Mouse (Mus musculus) limb, embryonic 14.5 days (tissue): ENCODE results near the gene Ankdd1a. TPM values are rescaled to one million over a fixed set of nuclear protein-coding genes. Genes with fewer than 3 reads are reported as not detected.
A peak's percentile ranks its signal among the peaks of the same experiment; 100 is the strongest.

Source experiments
- ATAC-seq: fragments of 200-750 bp; cut with Nextera tagmentation; 2 replicates; pipeline ENCODE4 v1.8.0; 2017; ENCODE audit warnings: low read depth, moderate number of reproducible peaks, moderate TSS enrichment; ENCODE audit not compliant: low FRiP score
- DNase-seq: peaks from one replicate; pipeline ENCODE4 v3.0.0-alpha.2; 2015; ENCODE audit warnings: low spot score
- H3K27ac ChIP-seq: fragments of 300-500 bp; sonication (generic); replicated peaks from 2 replicates; pipeline ENCODE4 v1.5.1; 2014; ENCODE audit warnings: low read depth, mild to moderate bottlenecking, low read length, moderate library complexity, mixed read lengths
- H3K27me3 ChIP-seq: fragments of 300-500 bp; sonication (generic); 2 replicates; pipeline ENCODE4 v1.6.1; 2014; ENCODE audit warnings: low read length, mixed read lengths; ENCODE audit not compliant: control insufficient read depth, insufficient read depth
- H3K36me3 ChIP-seq: fragments of 300-500 bp; sonication (generic); 2 replicates; pipeline ENCODE4 v1.6.1; 2014; ENCODE audit warnings: mild to moderate bottlenecking, low read length, moderate library complexity, mixed read lengths; ENCODE audit not compliant: control insufficient read depth, insufficient read depth
- H3K4me1 ChIP-seq: fragments of 300-500 bp; sonication (generic); 2 replicates; pipeline ENCODE4 v1.6.1; 2014; ENCODE audit warnings: antibody characterized with exemption, low read length, mixed read lengths; ENCODE audit not compliant: control insufficient read depth, insufficient read depth
- H3K4me2 ChIP-seq: fragments of 300-500 bp; sonication (generic); replicated peaks from 2 replicates; pipeline ENCODE4 v1.6.1; 2014; ENCODE audit warnings: low read depth, mild to moderate bottlenecking, low read length, moderate library complexity; ENCODE audit not compliant: severe bottlenecking
- H3K4me3 ChIP-seq: fragments of 300-500 bp; sonication (generic); replicated peaks from 2 replicates; pipeline ENCODE4 v1.5.1; 2014; ENCODE audit warnings: low read length
- H3K9ac ChIP-seq: fragments of 300-500 bp; sonication (generic); 2 replicates; pipeline ENCODE4 v1.6.1; 2014; ENCODE audit warnings: mild to moderate bottlenecking, low read depth, low read length, moderate library complexity; ENCODE audit not compliant: severe bottlenecking
- H3K9me3 ChIP-seq: fragments of 300-500 bp; sonication (generic); 2 replicates; pipeline ENCODE4 v1.6.1; 2016; ENCODE audit warnings: low read length; ENCODE audit not compliant: control insufficient read depth
- POLR2A ChIP-seq: fragments of 200-500 bp; IDR thresholded peaks from 2 replicates; pipeline ENCODE4 v1.8.0; 2012; ENCODE audit warnings: inconsistent platforms, mild to moderate bottlenecking, moderate library complexity, borderline replicate concordance; ENCODE audit not compliant: insufficient read depth, insufficient read length; ENCODE audit errors: extremely low read depth
- WGBS: fragments of 180-500 bp; shearing (Covaris S2); extraction: QIAGEN DNeasy Blood & Tissue Kit; methylation state at CpG from one replicate; pipeline ENCODE4 v1.1.7; 2014; 5-methylcytosine and 5-hydroxymethylcytosine counted together
- polyA plus RNA-seq, 2 experiments: library from polyadenylated mRNA; depleted of rRNA in 1 of 2; stranded (reverse) in 1 of 2; unstranded in 1 of 2; fragments of >200 nt; fragmentation: Nextera tagmentation in 1 of 2; extraction: Ambion mirVana in 1 of 2; gene quantifications; 2 replicates each; pipeline versions ENCODE4 v1.2.1 to v1.2.3; 2012 to 2014

The Ankdd1a gene
- polyA plus RNA-seq, 2 experiments, result 0.08 TPM; not detected in 1

DNA sequence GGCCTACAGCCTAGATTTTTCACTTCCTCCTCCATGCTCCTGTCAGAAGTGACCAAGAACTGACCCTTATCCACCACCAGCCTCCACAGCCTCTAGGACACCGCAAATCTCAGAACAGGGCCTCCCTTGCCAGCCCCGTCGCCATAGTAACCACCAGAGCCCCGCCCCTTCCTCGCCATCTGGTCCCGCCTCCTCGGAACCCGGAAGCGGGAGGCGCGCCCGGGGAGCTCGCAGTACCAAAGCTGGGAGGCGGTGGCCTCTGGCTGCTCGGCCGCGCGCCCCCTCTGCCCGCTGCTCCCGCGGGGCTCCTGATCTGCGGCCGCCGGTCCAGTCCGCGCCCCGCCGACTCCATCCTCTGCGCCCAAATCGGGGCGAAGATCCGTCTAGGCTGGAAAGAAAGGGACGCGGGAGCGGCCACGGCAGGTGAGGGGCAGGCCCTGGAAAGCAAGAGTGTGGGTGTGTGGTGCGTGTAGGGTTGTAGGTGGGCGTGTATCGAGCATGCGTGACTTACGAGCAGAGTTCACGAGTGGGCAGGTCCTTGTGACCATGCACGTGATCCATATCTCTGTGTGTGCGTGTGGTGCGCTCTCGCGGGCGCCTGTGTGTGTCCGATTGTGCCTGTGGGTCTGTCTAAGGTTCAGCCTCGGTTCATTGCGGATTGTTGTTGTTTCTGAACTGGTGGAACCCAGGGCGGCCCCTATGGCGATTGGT is 59.1 kb downstream of the Ankdd1a start, which contains the start of gene Spg21:
Gene Spg21 (plus strand): TSS at position 216 of the 711 bp plus-strand sequence.
- peaks cover 9% of the 10 kb centered on the region; the same call in 1 of the 2 replicates for H3K4me1 ChIP-seq
- ATAC-seq (peak; percentile 95), DNase-seq (peak; percentile 92)
- no peaks in the 10 kb centered on the region for H3K9me3 ChIP-seq
- H3K4me3 ChIP-seq, result peak within 1 kb of the TSS; percentile 87
- H3K4me2 ChIP-seq, result peak within 1 kb of the TSS; percentile 72
- peaks cover 7% of the 10 kb centered on the region; the same call in 1 of the 2 replicates for H3K36me3 ChIP-seq
- WGBS, result under 1% methylated on average over 47 of the region's 53 CpGs
- H3K27me3 ChIP-seq, result no peaks in the 10 kb centered on the region
- TF ChIP-seq POLR2A, result 0 out of 2 replicates have a peak, but pooled peaks have one; percentile 43
- peak within 1 kb of the TSS; percentile 75 for H3K9ac ChIP-seq
- H3K27ac ChIP-seq, result peak within 1 kb of the TSS; percentile 71

- ATAC-seq (no peak), DNase-seq (no peak)
- Histone ChIP-seq H3K4me3 (peak overlapping the region; percentile 87), H3K27me3 (no peaks in the 10 kb centered on the region), H3K4me2 (peak overlapping the region; percentile 72), H3K9me3 (no peaks in the 10 kb centered on the region), H3K27ac (peak overlapping the region; percentile 71; the same call in 1 of the 2 replicates), H3K36me3 (peaks cover under 1% of the 10 kb centered on the region; the same call in 1 of the 2 replicates), H3K4me1 (peaks cover 9% of the 10 kb centered on the region; the same call in 1 of the 2 replicates), H3K9ac (peak overlapping the region; percentile 75)
- TF ChIP-seq POLR2A, result no peak
- 60% methylated on average over 3 of the region's 3 CpGs for WGBS
These were observed 59.8 kb downstream of the Ankdd1a start for GRCm38 (mm10) chr9:65460198-65460597.

DNA sequence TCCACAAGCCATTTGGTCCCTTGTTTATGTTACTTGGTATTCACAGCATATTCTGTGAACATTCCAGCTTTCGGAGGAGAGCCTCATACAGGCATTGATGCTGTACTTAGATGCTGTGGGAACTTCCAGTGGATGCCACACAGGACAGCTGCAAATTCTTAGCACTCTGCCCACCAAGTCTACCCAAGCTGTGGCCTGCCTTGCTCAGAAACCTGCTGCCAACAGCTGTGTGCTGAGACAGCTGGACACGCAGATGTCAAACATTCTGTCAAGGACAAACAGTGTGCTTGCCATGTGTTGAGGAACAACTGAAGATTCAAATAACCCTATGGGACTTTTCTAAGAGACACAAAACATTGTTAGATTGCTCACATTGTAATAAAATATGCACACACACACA is 61.0 kb downstream of the Ankdd1a start:
- Histone ChIP-seq H3K9me3 (no peaks in the 10 kb centered on the region), H3K36me3 (no peaks in the 10 kb centered on the region), H3K27ac (no peak overlapping the region), H3K27me3 (no peaks in the 10 kb centered on the region), H3K9ac (no peak overlapping the region), H3K4me3 (no peak overlapping the region), H3K4me2 (no peak overlapping the region), H3K4me1 (peaks cover 9% of the 10 kb centered on the region; the same call in 1 of the 2 replicates)
- ATAC-seq (peak; percentile 21; the same call in 1 of the 2 replicates), DNase-seq (peak; percentile 56)
- TF ChIP-seq POLR2A, result no peak
- WGBS, result 86% methylated on average over 2 of the region's 2 CpGs

DNA sequence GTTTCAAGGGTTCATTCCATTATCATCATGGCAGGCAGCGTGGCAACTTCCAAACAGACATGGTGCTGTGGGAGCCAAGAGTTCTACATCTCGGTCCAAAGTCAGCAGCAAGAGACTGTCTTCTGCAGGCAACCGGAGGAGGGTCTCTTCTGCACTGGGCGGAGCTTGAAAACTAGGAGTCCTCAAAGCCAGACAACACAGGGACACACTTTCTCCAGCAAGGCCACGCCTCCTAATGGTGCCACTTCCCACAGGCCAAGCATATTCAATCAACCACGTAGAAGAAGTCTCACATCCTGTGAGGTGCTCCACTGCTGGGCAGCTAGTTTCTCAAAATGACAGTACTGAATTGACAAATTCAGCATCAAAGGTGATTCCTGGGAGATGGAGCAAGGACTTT is 72.0 kb downstream of the Ankdd1a start:
- Histone ChIP-seq H3K27me3 (no peaks in the 10 kb centered on the region), H3K9ac (no peak overlapping the region), H3K4me3 (no peak overlapping the region), H3K27ac (no peak overlapping the region), H3K4me2 (no peak overlapping the region), H3K4me1 (no peaks in the 10 kb centered on the region), H3K36me3 (peaks cover 82% of the 10 kb centered on the region), H3K9me3 (no peaks in the 10 kb centered on the region)
- 90% methylated on average over 6 of the region's 6 CpGs for WGBS
- DNase-seq (no peak), ATAC-seq (no peak)
- no peak for TF ChIP-seq POLR2A

- no peak for DNase-seq
- 94% methylated on average over 4 of the region's 4 CpGs for WGBS
- TF ChIP-seq POLR2A, result no peak
- no peaks in the 10 kb centered on the region for H3K27me3 ChIP-seq
- no peaks in the 10 kb centered on the region for H3K9me3 ChIP-seq
- no peak overlapping the region for H3K4me2 ChIP-seq
- H3K4me1 ChIP-seq, result no peaks in the 10 kb centered on the region
- H3K27ac ChIP-seq, result no peak overlapping the region
- ATAC-seq, result no peak
- no peak overlapping the region for H3K9ac ChIP-seq
- H3K36me3 ChIP-seq, result peaks cover 76% of the 10 kb centered on the region
- no peak overlapping the region for H3K4me3 ChIP-seq
These were observed 75.3 kb downstream of the Ankdd1a start for GRCm38 (mm10) chr9:65444692-65445091.

Other genes with a start within 250 kb of the Ankdd1a start
- gene Clpx, start 225.9 kb downstream of the Ankdd1a start, polyA plus RNA-seq (2012; rRNA removed), result 19.6 and 23.8 TPM in 2 replicates
- gene Clpx, start 225.9 kb downstream of the Ankdd1a start, polyA plus RNA-seq (2014; fragmentation: Nextera tagmentation; extraction: Ambion mirVana), result 52.7 and 55.6 TPM in 2 replicates
- gene Pdcd7, start 174.1 kb downstream of the Ankdd1a start, polyA plus RNA-seq (2012; rRNA removed), result 16.2 and 18.0 TPM in 2 replicates
- gene Pdcd7, start 174.1 kb downstream of the Ankdd1a start, polyA plus RNA-seq (2014; fragmentation: Nextera tagmentation; extraction: Ambion mirVana), result 15.7 and 17.5 TPM in 2 replicates
- gene Ubap1l, start 159.2 kb downstream of the Ankdd1a start, polyA plus RNA-seq (2012; rRNA removed), result 0.51 and 0.62 TPM in 2 replicates
- gene Ubap1l, start 159.2 kb downstream of the Ankdd1a start, polyA plus RNA-seq (2014; fragmentation: Nextera tagmentation; extraction: Ambion mirVana), result 0.21 TPM in 1 of 2 replicates, not detected in the other
- gene Kbtbd13, start 128.5 kb downstream of the Ankdd1a start, polyA plus RNA-seq (2012; rRNA removed), result 1.3 and 1.7 TPM in 2 replicates
- 1.3 and 1.5 TPM in 2 replicates for gene Kbtbd13, start 128.5 kb downstream of the Ankdd1a start, polyA plus RNA-seq (2014; fragmentation: Nextera tagmentation; extraction: Ambion mirVana)
- 9.1 and 10.9 TPM in 2 replicates for gene Rasl12, start 121.7 kb downstream of the Ankdd1a start, polyA plus RNA-seq (2012; rRNA removed)
- 9.6 and 9.9 TPM in 2 replicates for gene Rasl12, start 121.7 kb downstream of the Ankdd1a start, polyA plus RNA-seq (2014; fragmentation: Nextera tagmentation; extraction: Ambion mirVana)
- gene Slc51b, start 97.2 kb downstream of the Ankdd1a start, polyA plus RNA-seq (2012; rRNA removed), result not detected in 2 replicates
- gene Slc51b, start 97.2 kb downstream of the Ankdd1a start, polyA plus RNA-seq (2014; fragmentation: Nextera tagmentation; extraction: Ambion mirVana), result not detected in 2 replicates
- gene Mtfmt, start 84.4 kb downstream of the Ankdd1a start, polyA plus RNA-seq (2012; rRNA removed), result 26.3 and 28.8 TPM in 2 replicates
- gene Mtfmt, start 84.4 kb downstream of the Ankdd1a start, polyA plus RNA-seq (2014; fragmentation: Nextera tagmentation; extraction: Ambion mirVana), result 18.7 and 22.5 TPM in 2 replicates
- 68.0 and 70.3 TPM in 2 replicates for gene Spg21, start 59.2 kb downstream of the Ankdd1a start, polyA plus RNA-seq (2012; rRNA removed)
- gene Spg21, start 59.2 kb downstream of the Ankdd1a start, polyA plus RNA-seq (2014; fragmentation: Nextera tagmentation; extraction: Ambion mirVana), result 147 and 169 TPM in 2 replicates
- gene Plekho2, start 59.8 kb upstream of the Ankdd1a start, polyA plus RNA-seq (2012; rRNA removed), result 14.2 and 17.1 TPM in 2 replicates
- 14.4 and 14.7 TPM in 2 replicates for gene Plekho2, start 59.8 kb upstream of the Ankdd1a start, polyA plus RNA-seq (2014; fragmentation: Nextera tagmentation; extraction: Ambion mirVana)
- gene Pif1, start 67.0 kb upstream of the Ankdd1a start, polyA plus RNA-seq (2012; rRNA removed), result 16.2 and 19.2 TPM in 2 replicates
- gene Pif1, start 67.0 kb upstream of the Ankdd1a start, polyA plus RNA-seq (2014; fragmentation: Nextera tagmentation; extraction: Ambion mirVana), result 7.2 and 9.6 TPM in 2 replicates
- 19.3 and 31.9 TPM in 2 replicates for gene Rbpms2, start 109.5 kb upstream of the Ankdd1a start, polyA plus RNA-seq (2012; rRNA removed)
- gene Rbpms2, start 109.5 kb upstream of the Ankdd1a start, polyA plus RNA-seq (2014; fragmentation: Nextera tagmentation; extraction: Ambion mirVana), result 10.3 and 13.8 TPM in 2 replicates
- gene Oaz2, start 147.8 kb upstream of the Ankdd1a start, polyA plus RNA-seq (2012; rRNA removed), result 199 and 250 TPM in 2 replicates
- 221 and 260 TPM in 2 replicates for gene Oaz2, start 147.8 kb upstream of the Ankdd1a start, polyA plus RNA-seq (2014; fragmentation: Nextera tagmentation; extraction: Ambion mirVana)